Mouse (Mus musculus) ovary, postnatal 10 days (tissue): ENCODE measurements around the gene 4930518I15Rik.
"Not testable (repeated sequence)": the region's sequence is repeated elsewhere in the genome, so short reads cannot be mapped to it uniquely, and the experiment has no call there.

Experiments used
- DNase-seq: peaks from one replicate; pipeline ENCODE4 v3.0.0; 2022; ENCODE audit warnings: low spot score

Gene 4930518I15Rik

GRCm38 (mm10) chr2:156877726-156878125 lies 20.0 kb upstream of the 4930518I15Rik start:
- no peak for DNase-seq

GRCm38 (mm10) chr2:156874760-156875510 lies 17.2 kb upstream of the 4930518I15Rik start:
- DNase-seq: no peak

- no peak for DNase-seq
These were observed 16.5 kb upstream of the 4930518I15Rik start for GRCm38 (mm10) chr2:156874047-156874759.

GRCm38 (mm10) chr2:156873629-156874028 lies 15.9 kb upstream of the 4930518I15Rik start:
- no peak for DNase-seq

- DNase-seq: no peak
These were observed 12.8 kb upstream of the 4930518I15Rik start for GRCm38 (mm10) chr2:156870519-156870918.

GRCm38 (mm10) chr2:156869554-156869953 lies 11.8 kb upstream of the 4930518I15Rik start:
- DNase-seq: no peak

- no peak for DNase-seq
These were observed 11.2 kb upstream of the 4930518I15Rik start for GRCm38 (mm10) chr2:156868994-156869393.

- no peak for DNase-seq
These were observed 6.7 kb upstream of the 4930518I15Rik start for GRCm38 (mm10) chr2:156864481-156864880.

- DNase-seq: no peak
These were observed 5.9 kb upstream of the 4930518I15Rik start for GRCm38 (mm10) chr2:156863487-156864160.

GRCm38 (mm10) chr2:156862772-156863486 lies 5.2 kb upstream of the 4930518I15Rik start, which contains the start of gene Rab5if:
Gene Rab5if (plus strand): TSS chr2:156863128.
- DNase-seq: peak; percentile 89

GRCm38 (mm10) chr2:156862041-156862717 lies 4.4 kb upstream of the 4930518I15Rik start:
- DNase-seq: no peak

GRCm38 (mm10) chr2:156858671-156859070 lies 925 bp upstream of the 4930518I15Rik start:
- no peak for DNase-seq

- DNase-seq: no peak
These were observed 358 bp downstream of the 4930518I15Rik start for GRCm38 (mm10) chr2:156857385-156857791.

GRCm38 (mm10) chr2:156856311-156856710 lies 1.4 kb downstream of the 4930518I15Rik start:
- DNase-seq: no peak

GRCm38 (mm10) chr2:156853999-156854771 lies 3.6 kb downstream of the 4930518I15Rik start:
- DNase-seq: not testable (repeated sequence)

GRCm38 (mm10) chr2:156853584-156853983 lies 4.2 kb downstream of the 4930518I15Rik start:
- not testable (repeated sequence) for DNase-seq

GRCm38 (mm10) chr2:156850505-156850904 lies 7.2 kb downstream of the 4930518I15Rik start:
- DNase-seq: no peak

- no peak for DNase-seq
These were observed 9.1 kb downstream of the 4930518I15Rik start for GRCm38 (mm10) chr2:156848526-156849182.

GRCm38 (mm10) chr2:156847653-156848052 lies 10.1 kb downstream of the 4930518I15Rik start:
- DNase-seq: no peak

GRCm38 (mm10) chr2:156844715-156845114 lies 13.0 kb downstream of the 4930518I15Rik start:
- no peak for DNase-seq
